Mouse (Mus musculus) left cerebral cortex, postnatal 4 days (tissue): Measurements from ENCODE around the gene En2. TPM values are rescaled to one million over a fixed set of nuclear protein-coding genes. Genes with fewer than 3 reads are reported as not detected.

ENCODE experiments used
- DNase-seq: peaks from one replicate; pipeline ENCODE4 v3.0.0-alpha.2; 2022
- intact Hi-C: fragments of 180-260 bp; cut with DNase I; formaldehyde crosslinking; loops from one replicate; pipeline ENCODE4 v1.15.1; 2025
- total RNA-seq, 2 experiments: library from RNA; stranded (reverse); gene quantifications; 2 replicates each; pipeline ENCODE4 v1.2.3; 2021

Gene En2
- total RNA-seq, 2 experiments from 2014 or later = not detected

- DNase-seq = no peak
- intact Hi-C loops = no loop called here
Measured at GRCm38 (mm10) chr5:28159072-28159458, 6.4 kb upstream of the En2 start.

GRCm38 (mm10) chr5:28159891-28160470 is 5.5 kb upstream of the En2 start:
- intact Hi-C loops = no loop called here

GRCm38 (mm10) chr5:28161383-28161937 is 4.0 kb upstream of the En2 start:
- peak; percentile 60 for DNase-seq

More at GRCm38 (mm10) chr5:28159891-28160470, 5.5 kb upstream of the En2 start:
- DNase-seq = no peak

GRCm38 (mm10) chr5:28161938-28162402 is 3.5 kb upstream of the En2 start:
- DNase-seq = peak; percentile 76
- intact Hi-C loops = no loop called here

More at GRCm38 (mm10) chr5:28161383-28161937, 4.0 kb upstream of the En2 start:
- intact Hi-C loops = no loop called here

- DNase-seq = peak; percentile 16
- intact Hi-C loops = no loop called here
Measured at GRCm38 (mm10) chr5:28163926-28164325, 1.6 kb upstream of the En2 start.

GRCm38 (mm10) chr5:28166256-28167231 is 1.1 kb downstream of the En2 start:
- DNase-seq = peak; percentile 44
- intact Hi-C loops = no loop called here

- intact Hi-C loops = no loop called here
- DNase-seq = peak; percentile 15
Measured at GRCm38 (mm10) chr5:28167611-28168252, 2.2 kb downstream of the En2 start.

- peak; percentile 40 for DNase-seq
- intact Hi-C loops = no loop called here
Measured at GRCm38 (mm10) chr5:28168253-28169165, 3.0 kb downstream of the En2 start.

- intact Hi-C loops = no loop called here
- no peak for DNase-seq
Measured at GRCm38 (mm10) chr5:28169166-28169801, 3.8 kb downstream of the En2 start.

- intact Hi-C loops = no loop called here
- DNase-seq = peak; percentile 34
Measured at GRCm38 (mm10) chr5:28170081-28170480, 4.6 kb downstream of the En2 start.

GRCm38 (mm10) chr5:28170892-28171291 is 5.4 kb downstream of the En2 start:
- intact Hi-C loops = no loop called here
- peak; percentile 57 for DNase-seq

- no peak for DNase-seq
- intact Hi-C loops = no loop called here
Measured at GRCm38 (mm10) chr5:28171667-28172066, 6.2 kb downstream of the En2 start.

- intact Hi-C loops = no loop called here
- no peak for DNase-seq
Measured at GRCm38 (mm10) chr5:28172261-28172920, 6.9 kb downstream of the En2 start.

- intact Hi-C loops = no loop called here
- DNase-seq = no peak
Measured at GRCm38 (mm10) chr5:28172921-28173670, 7.6 kb downstream of the En2 start.

- DNase-seq = no peak
- intact Hi-C loops = no loop called here
Measured at GRCm38 (mm10) chr5:28173674-28174073, 8.2 kb downstream of the En2 start.

GRCm38 (mm10) chr5:28174086-28174485 is 8.6 kb downstream of the En2 start:
- no peak for DNase-seq
- intact Hi-C loops = no loop called here

GRCm38 (mm10) chr5:28174876-28175569 is 9.5 kb downstream of the En2 start:
- intact Hi-C loops = no loop called here
- peak; percentile 83 for DNase-seq

GRCm38 (mm10) chr5:28175570-28175919 is 10.1 kb downstream of the En2 start:
- DNase-seq = no peak
- intact Hi-C loops = no loop called here
